Mouse (Mus musculus): ENCODE data around the gene Neurog2.

DNA sequence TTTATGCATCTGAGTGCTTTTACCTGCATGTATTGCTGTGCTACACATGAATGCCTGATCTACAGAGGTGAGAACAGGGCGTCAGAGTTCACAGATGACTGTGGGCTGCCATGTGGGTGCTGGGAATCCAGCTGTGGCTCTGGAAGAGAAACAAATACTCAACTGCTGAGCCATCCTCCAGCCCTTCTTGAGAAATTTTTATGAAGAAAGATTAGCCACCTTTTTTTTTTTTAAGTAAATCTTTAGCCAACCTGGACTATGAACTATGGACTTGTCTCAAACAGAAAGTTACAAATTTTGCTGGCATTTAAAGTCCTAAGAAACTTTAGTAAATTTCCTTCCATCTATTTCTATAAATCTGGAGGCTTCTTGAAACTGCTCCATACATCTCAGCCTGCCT lies 35.8 kb upstream of the Neurog2 start:
- TF ChIP-seq CEBPB (IDR thresholded peaks at IDR 0.05; ENCODE audit: low read depth) (no peak), CTCF (IDR thresholded peaks at IDR 0.05; ENCODE audit: control insufficient read depth, insufficient read depth, insufficient read length) (no peak), USF1 (IDR thresholded peaks at IDR 0.05; ENCODE audit: low read depth) (no peak)

Measured in C2C12 (cell line).